Mouse (Mus musculus) gastrocnemius, postnatal 36 days (tissue): ENCODE measurements around the gene Med12l. TPM values are rescaled to one million over a fixed set of nuclear protein-coding genes. Genes with fewer than 3 reads are reported as not detected.

Experiments used
- total RNA-seq, 2 experiments: library from RNA; stranded (reverse); gene quantifications; 2 replicates each; pipeline ENCODE4 v1.2.3; 2021

Gene Med12l
- total RNA-seq, 2 experiments from 2014 or later: 0.35 to 0.46 TPM

Other genes with a start within 250 kb of the Med12l start
- not detected for gene Mindy4b-ps, start 183.5 kb upstream of the Med12l start, total RNA-seq
- gene Clrn1, start 120.5 kb upstream of the Med12l start, total RNA-seq: not detected
- gene Gpr171, start 96.0 kb downstream of the Med12l start, total RNA-seq: not detected
- gene P2ry14, start 147.8 kb downstream of the Med12l start, total RNA-seq: 1 to 10 TPM; 1.6 to 1.7 TPM
- not detected for gene Gpr87, start 189.3 kb downstream of the Med12l start, total RNA-seq
- gene P2ry13, start 205.1 kb downstream of the Med12l start, total RNA-seq: under 1 TPM; 0.23 to 0.30 TPM